Mouse (Mus musculus): ENCODE data around the gene Ins1.

The Ins1 gene

GRCm38 (mm10) chr19:52263997-52264396, at the start of gene Ins1:
Gene Ins1 (plus strand): TSS chr19:52264297.
- no peak for DNase-seq
